Mouse (Mus musculus) midbrain, embryonic 14.5 days (tissue): ENCODE measurements at regions not wholly inside any gene's neighbourhood (a gene's known extent, or its start where the extent isn't known, plus 50 kb on each side); places are given as distances from the start of the nearest gene placed in this dataset.
A peak's percentile ranks its signal among the peaks of the same experiment; 100 is the strongest.

Source experiments
- ATAC-seq: fragments of 200-750 bp; cut with Nextera tagmentation; 2 replicates; pipeline ENCODE4 v1.8.0; 2017; ENCODE audit warnings: moderate number of reproducible peaks, moderate library complexity; ENCODE audit not compliant: low FRiP score, low TSS enrichment
- DNase-seq: peaks from one replicate; pipeline ENCODE4 v3.0.0-alpha.2; 2015
- H3K27ac ChIP-seq: fragments of 300-500 bp; sonication (generic); replicated peaks from 2 replicates; pipeline ENCODE4 v1.5.1; 2014; ENCODE audit warnings: mild to moderate bottlenecking, low read depth, low read length, moderate library complexity
- H3K27me3 ChIP-seq: fragments of 300-500 bp; sonication (generic); 2 replicates; pipeline ENCODE4 v1.6.1; 2014; ENCODE audit warnings: low read length, control low read depth, mixed read lengths; ENCODE audit not compliant: control insufficient read depth, insufficient read depth
- H3K36me3 ChIP-seq: fragments of 300-500 bp; sonication (generic); 2 replicates; pipeline ENCODE4 v1.6.1; 2014; ENCODE audit warnings: low read length, control low read depth; ENCODE audit not compliant: control insufficient read depth, insufficient read depth
- H3K4me1 ChIP-seq: fragments of 300-500 bp; sonication (generic); 2 replicates; pipeline ENCODE4 v1.6.1; 2014; ENCODE audit warnings: mild to moderate bottlenecking, antibody characterized with exemption, low read length, control low read depth; ENCODE audit not compliant: control insufficient read depth, insufficient read depth
- H3K4me2 ChIP-seq: fragments of 300-500 bp; sonication (generic); 2 replicates; pipeline ENCODE4 v1.6.1; 2014; ENCODE audit warnings: mild to moderate bottlenecking, low read length, moderate library complexity
- H3K4me3 ChIP-seq: fragments of 300-500 bp; sonication (generic); replicated peaks from 2 replicates; pipeline ENCODE4 v1.5.1; 2014; ENCODE audit warnings: low read depth, low read length
- H3K9ac ChIP-seq: fragments of 300-500 bp; sonication (generic); replicated peaks from 2 replicates; pipeline ENCODE4 v1.6.1; 2014; ENCODE audit warnings: mild to moderate bottlenecking, low read length, moderate library complexity
- H3K9me3 ChIP-seq: fragments of 300-500 bp; sonication (generic); 2 replicates; pipeline ENCODE4 v1.6.1; 2016; ENCODE audit warnings: low read length, control low read depth, mixed read lengths; ENCODE audit not compliant: control insufficient read depth
- WGBS: fragments of 180-500 bp; shearing (Covaris S2); extraction: QIAGEN DNeasy Blood & Tissue Kit; methylation state at CpG from one replicate; pipeline ENCODE4 v1.1.7; 2014; 5-methylcytosine and 5-hydroxymethylcytosine counted together

- H3K27me3 ChIP-seq: no peaks in the 10 kb centered on the region
- H3K4me3 ChIP-seq: no peak overlapping the region
- H3K4me1 ChIP-seq: no peaks in the 10 kb centered on the region
- no peak overlapping the region for H3K4me2 ChIP-seq
- H3K36me3 ChIP-seq: no peaks in the 10 kb centered on the region
- H3K9me3 ChIP-seq: no peaks in the 10 kb centered on the region
- H3K27ac ChIP-seq: no peak overlapping the region
- H3K9ac ChIP-seq: no peak overlapping the region
- 94% methylated on average over 4 of the region's 4 CpGs for WGBS
- ATAC-seq (no peak), DNase-seq (no peak)
These were observed 300.1 kb downstream of the Maf start for GRCm38 (mm10) chr8:115407535-115407934.

- Histone ChIP-seq H3K4me3 (no peak overlapping the region), H3K9me3 (no peaks in the 10 kb centered on the region), H3K36me3 (no peaks in the 10 kb centered on the region), H3K4me1 (no peaks in the 10 kb centered on the region), H3K27ac (no peak overlapping the region), H3K27me3 (no peaks in the 10 kb centered on the region), H3K4me2 (no peak overlapping the region), H3K9ac (no peak overlapping the region)
- DNase-seq (no peak), ATAC-seq (no peak)
- 79% methylated on average over 4 of the region's 4 CpGs for WGBS
These were observed 304.0 kb downstream of the Maf start for GRCm38 (mm10) chr8:115403601-115404000.

- DNase-seq: peak; percentile 25
- H3K4me1 ChIP-seq: no peaks in the 10 kb centered on the region
These were observed 305.0 kb downstream of the Maf start for GRCm38 (mm10) chr8:115402471-115403197.

More at GRCm38 (mm10) chr8:115402471-115403197, 305.0 kb downstream of the Maf start:
- H3K27me3 ChIP-seq: no peaks in the 10 kb centered on the region
- no peak for ATAC-seq
- H3K4me3 ChIP-seq: no peak overlapping the region
- no peaks in the 10 kb centered on the region for H3K36me3 ChIP-seq
- H3K9ac ChIP-seq: no peak overlapping the region
- WGBS: 72% methylated on average over 10 of the region's 10 CpGs
- no peaks in the 10 kb centered on the region for H3K9me3 ChIP-seq
- no peak overlapping the region for H3K4me2 ChIP-seq
- no peak overlapping the region for H3K27ac ChIP-seq
